Mouse (Mus musculus) splenic B cell, adult 2 months (primary cell): Measurements from ENCODE around the gene Tmem179.

Experiments
- DNase-seq: peaks from one replicate; pipeline ENCODE4 v3.0.0-alpha.2; 2011; ENCODE audit warnings: low read depth, low spot score
- H3K27me3 ChIP-seq: 2 replicates; pipeline ENCODE4 v1.6.1; 2012; ENCODE audit warnings: mild to moderate bottlenecking, low read length, moderate library complexity, mixed read lengths; ENCODE audit not compliant: control insufficient read depth, poor library complexity, insufficient read depth, severe bottlenecking
- H3K36me3 ChIP-seq: 2 replicates; pipeline ENCODE4 v1.6.1; 2012; ENCODE audit warnings: mild to moderate bottlenecking, low read length, moderate library complexity, mixed read lengths; ENCODE audit not compliant: control insufficient read depth, poor library complexity, insufficient read depth, severe bottlenecking

Tmem179 gene

DNA sequence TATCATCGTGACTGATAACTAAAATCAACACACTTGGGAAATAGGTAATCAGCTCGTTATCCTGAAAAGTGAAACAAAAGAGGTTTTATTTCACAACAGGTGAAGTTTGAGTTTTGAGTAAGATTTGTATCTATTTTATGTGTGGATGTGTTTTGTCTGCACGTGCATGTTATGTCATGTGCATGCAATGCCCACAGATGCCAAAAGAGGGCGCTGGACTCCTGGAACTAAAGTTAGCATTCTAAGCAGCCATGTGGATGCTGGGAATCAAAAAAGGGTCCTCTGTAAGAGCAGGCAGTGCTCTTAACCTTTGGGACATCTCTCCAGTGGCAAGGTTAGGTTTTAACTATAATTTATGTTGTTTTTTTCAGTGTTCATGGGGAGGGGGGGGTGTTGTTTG lies 53.3 kb downstream of the Tmem179 start:
- no peak for DNase-seq
- H3K27me3 ChIP-seq = no peaks in the 10 kb centered on the region

GRCm38 (mm10) chr12:112462423-112462822 lies 54.1 kb downstream of the Tmem179 start:
- Histone ChIP-seq H3K36me3 (no peaks in the 10 kb centered on the region), H3K27me3 (no peaks in the 10 kb centered on the region)
- DNase-seq = no peak

More for the DNA sequence above, 53.3 kb downstream of the Tmem179 start:
- H3K36me3 ChIP-seq = no peaks in the 10 kb centered on the region

- DNase-seq = no peak
- no peaks in the 10 kb centered on the region for H3K27me3 ChIP-seq
Observed at GRCm38 (mm10) chr12:112457839-112458238, 58.7 kb downstream of the Tmem179 start.

DNA sequence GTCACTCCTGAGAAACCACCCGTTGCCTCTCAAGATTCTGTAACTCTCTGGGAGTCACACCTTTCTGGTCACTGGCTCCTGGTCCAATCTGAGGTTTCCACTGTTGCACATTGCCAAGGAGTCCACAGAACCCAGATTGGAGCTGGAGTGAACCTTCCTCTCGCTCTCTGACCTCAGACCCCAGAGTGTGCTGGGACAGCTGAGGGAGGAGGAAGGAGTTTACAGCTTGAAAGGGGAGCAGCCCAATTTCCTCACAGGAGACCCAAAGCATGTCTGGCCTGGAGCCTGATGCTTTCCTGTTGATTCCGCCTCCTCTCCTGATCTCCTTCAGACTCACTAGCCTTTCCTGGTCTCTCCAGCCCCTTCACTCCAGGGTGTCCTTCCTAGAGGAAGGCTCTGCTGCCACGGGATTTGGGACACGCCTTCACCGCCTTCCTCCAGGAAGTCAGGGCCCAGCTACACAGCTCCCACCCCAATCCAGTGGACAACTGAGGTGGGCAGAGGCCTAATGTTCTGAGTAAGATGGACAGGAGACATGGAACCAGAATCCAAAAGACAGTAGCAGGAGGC lies 60.3 kb downstream of the Tmem179 start:
- H3K27me3 ChIP-seq = no peaks in the 10 kb centered on the region
- no peak for DNase-seq
- H3K36me3 ChIP-seq = no peaks in the 10 kb centered on the region

More at GRCm38 (mm10) chr12:112457839-112458238, 58.7 kb downstream of the Tmem179 start:
- no peaks in the 10 kb centered on the region for H3K36me3 ChIP-seq

- H3K36me3 ChIP-seq = no peaks in the 10 kb centered on the region
- DNase-seq = no peak
- H3K27me3 ChIP-seq = no peaks in the 10 kb centered on the region
Observed at GRCm38 (mm10) chr12:112451826-112452225, 64.7 kb downstream of the Tmem179 start.

- no peak for DNase-seq
- Histone ChIP-seq H3K27me3 (no peaks in the 10 kb centered on the region), H3K36me3 (no peaks in the 10 kb centered on the region)
Observed at GRCm38 (mm10) chr12:112451381-112451780, 65.2 kb downstream of the Tmem179 start.

DNA sequence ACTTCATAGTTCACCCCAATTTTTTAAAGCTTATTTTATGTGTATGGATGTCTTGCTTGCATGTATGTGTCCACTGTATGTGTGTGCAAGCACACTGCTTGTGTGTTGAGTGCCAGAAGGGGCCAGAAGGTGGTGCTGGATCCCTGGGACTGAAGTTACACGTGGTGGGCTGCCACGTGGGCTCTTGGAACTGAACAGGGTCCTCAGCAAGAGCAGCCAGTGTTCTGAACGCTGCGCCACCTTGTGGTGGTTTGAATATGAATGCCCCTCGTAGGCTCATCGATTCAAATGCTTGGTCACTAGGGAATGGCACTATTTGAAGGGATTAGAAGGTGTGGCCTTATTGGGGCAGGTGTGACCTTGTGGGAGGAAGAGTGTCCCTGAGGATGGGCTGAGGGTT lies 65.7 kb downstream of the Tmem179 start:
- Histone ChIP-seq H3K36me3 (no peaks in the 10 kb centered on the region), H3K27me3 (no peaks in the 10 kb centered on the region)
- DNase-seq = peak; percentile 18
